Mouse (Mus musculus) erythroblast, embryonic 14.5 days (primary cell): ENCODE data around the gene Cyp17a1. TPM values are rescaled to one million over a fixed set of nuclear protein-coding genes. Genes with fewer than 3 reads are reported as not detected.
A peak's percentile ranks its signal among the peaks of the same experiment; 100 is the strongest.

ENCODE experiments used
- H3K27me3 ChIP-seq: 2 replicates; pipeline ENCODE4 v1.6.1; 2012; ENCODE audit warnings: inconsistent platforms; ENCODE audit not compliant: control insufficient read depth
- H3K36me3 ChIP-seq: 2 replicates; pipeline ENCODE4 v1.6.1; 2012; ENCODE audit warnings: mild to moderate bottlenecking, inconsistent platforms; ENCODE audit not compliant: control insufficient read depth
- H3K4me1 ChIP-seq: 2 replicates; pipeline ENCODE4 v1.6.1; 2012; ENCODE audit warnings: inconsistent platforms; ENCODE audit not compliant: control insufficient read depth
- H3K4me3 ChIP-seq: replicated peaks from 2 replicates; pipeline ENCODE3; 2012; ENCODE audit warnings: moderate library complexity, mild to moderate bottlenecking, inconsistent platforms
- H3K9me3 ChIP-seq: 2 replicates; pipeline ENCODE4 v1.6.1; 2012; ENCODE audit warnings: low read length, inconsistent platforms, mixed read lengths; ENCODE audit not compliant: control insufficient read depth
- GATA1 ChIP-seq: IDR thresholded peaks from 2 replicates; pipeline ENCODE4 v1.6.1; 2012; ENCODE audit warnings: low read length, inconsistent platforms, mixed read lengths
- TAL1 ChIP-seq: IDR thresholded peaks from 3 replicates; pipeline ENCODE4 v1.6.1; 2012; ENCODE audit warnings: low read length, inconsistent platforms, mixed read lengths
- polyA plus RNA-seq: library from polyadenylated mRNA; stranded (reverse); fragments of >175 nt; gene quantifications from 2 replicates; pipeline ENCODE4 v1.2.3, GENCODE M21; 2012

The Cyp17a1 gene
- polyA plus RNA-seq, 1 experiment, result not detected

DNA sequence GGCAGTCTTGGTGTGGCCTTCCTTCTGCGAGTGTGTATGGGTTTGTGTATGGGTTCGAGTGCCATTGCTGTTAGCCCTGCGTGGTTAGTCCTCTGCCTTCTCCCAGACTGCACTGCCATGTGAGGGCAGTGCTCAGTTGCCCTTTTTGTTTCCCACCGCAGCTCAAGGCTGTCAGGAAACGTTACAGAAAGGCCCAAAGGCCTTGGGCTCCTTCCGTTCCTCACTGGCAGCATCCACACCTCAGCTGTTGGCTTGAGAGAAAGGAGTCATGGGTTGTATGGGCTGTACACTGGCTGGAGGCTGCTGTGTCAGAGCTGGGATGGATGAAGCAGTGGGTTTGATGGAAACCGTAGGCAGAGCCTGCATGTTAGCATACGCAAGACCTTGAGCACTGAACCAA, 32.2 kb downstream of the Cyp17a1 start:
- H3K4me3 ChIP-seq, result no peak overlapping the region
- H3K9me3 ChIP-seq, result no peaks in the 10 kb centered on the region
- peaks cover 49% of the 10 kb centered on the region for H3K4me1 ChIP-seq
- peaks cover 48% of the 10 kb centered on the region for H3K36me3 ChIP-seq
- H3K27me3 ChIP-seq, result no peaks in the 10 kb centered on the region
- TF ChIP-seq TAL1, result no peak

DNA sequence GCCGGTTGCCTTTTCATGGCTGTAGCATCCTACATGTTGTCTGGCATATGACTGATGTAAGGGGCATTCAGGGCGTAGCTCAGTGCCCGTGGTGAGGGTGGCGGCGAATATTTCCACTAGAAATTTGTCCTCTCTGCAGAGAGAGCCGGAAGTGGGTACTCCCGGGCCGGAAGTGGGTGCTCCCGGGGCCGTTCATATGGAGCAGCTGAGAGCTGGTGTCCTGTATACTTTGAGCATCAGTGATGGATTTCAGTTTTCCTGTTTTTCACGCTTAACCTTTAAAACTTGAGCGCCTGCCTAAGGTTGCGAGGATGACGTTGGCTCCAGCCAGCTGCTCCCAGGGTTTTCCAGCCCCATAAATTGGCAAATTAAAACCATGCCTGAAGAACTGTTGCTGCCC, 33.5 kb downstream of the Cyp17a1 start:
- H3K4me3 ChIP-seq, result no peak overlapping the region
- peaks cover 40% of the 10 kb centered on the region for H3K36me3 ChIP-seq
- peaks cover 61% of the 10 kb centered on the region for H3K4me1 ChIP-seq
- H3K9me3 ChIP-seq, result no peaks in the 10 kb centered on the region
- no peaks in the 10 kb centered on the region for H3K27me3 ChIP-seq
- TF ChIP-seq TAL1 (no peak), GATA1 (no peak)

DNA sequence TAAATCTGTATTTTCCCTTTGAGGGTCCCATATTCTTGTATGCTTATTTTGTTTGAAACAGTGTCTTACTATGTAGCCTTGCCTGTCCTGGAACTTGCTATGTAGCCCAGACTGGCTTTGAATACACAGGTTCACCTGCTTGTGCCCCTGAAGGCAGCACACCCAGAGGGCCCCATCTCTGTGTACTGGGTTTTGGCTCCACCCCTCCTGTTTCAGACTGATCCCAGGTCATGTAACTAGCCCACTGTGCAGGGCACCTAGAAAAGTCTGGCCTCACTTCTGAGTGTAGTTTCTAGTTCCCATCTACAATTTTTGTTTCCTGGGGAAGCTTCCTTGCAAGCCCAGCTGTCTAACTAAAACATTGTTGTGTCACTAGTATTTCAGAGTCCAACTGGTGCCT, 33.9 kb downstream of the Cyp17a1 start:
- Histone ChIP-seq H3K4me1 (peaks cover 61% of the 10 kb centered on the region), H3K27me3 (no peaks in the 10 kb centered on the region), H3K9me3 (no peaks in the 10 kb centered on the region), H3K4me3 (no peak overlapping the region), H3K36me3 (peaks cover 35% of the 10 kb centered on the region)
- TF ChIP-seq TAL1 (no peak), GATA1 (no peak)

DNA sequence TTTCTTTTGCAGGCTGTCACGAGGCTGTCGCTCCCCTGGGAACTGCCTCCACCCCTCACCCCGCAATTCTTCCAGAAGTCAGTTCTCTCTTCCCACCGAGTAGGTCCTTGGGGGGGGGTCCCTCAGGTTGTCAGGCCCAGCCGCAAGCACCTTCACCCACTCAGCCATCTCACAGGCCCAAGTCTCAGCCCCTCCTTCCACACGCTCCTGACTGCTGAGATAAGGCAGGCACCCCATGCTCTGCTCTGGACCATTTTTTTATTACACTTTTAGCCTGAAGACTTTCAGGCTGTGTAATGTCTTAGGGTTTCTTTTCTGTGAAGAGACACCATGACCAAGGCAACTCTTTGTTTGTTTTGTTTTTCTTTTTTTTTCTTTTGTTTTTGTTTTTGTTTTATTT, 35.4 kb downstream of the Cyp17a1 start:
- Histone ChIP-seq H3K9me3 (no peaks in the 10 kb centered on the region), H3K4me1 (peaks cover 66% of the 10 kb centered on the region), H3K36me3 (peaks cover 37% of the 10 kb centered on the region), H3K4me3 (no peak overlapping the region), H3K27me3 (no peaks in the 10 kb centered on the region)
- TF ChIP-seq TAL1 (no peak), GATA1 (peak; percentile 22; the same call in 1 of the 2 replicates)

DNA sequence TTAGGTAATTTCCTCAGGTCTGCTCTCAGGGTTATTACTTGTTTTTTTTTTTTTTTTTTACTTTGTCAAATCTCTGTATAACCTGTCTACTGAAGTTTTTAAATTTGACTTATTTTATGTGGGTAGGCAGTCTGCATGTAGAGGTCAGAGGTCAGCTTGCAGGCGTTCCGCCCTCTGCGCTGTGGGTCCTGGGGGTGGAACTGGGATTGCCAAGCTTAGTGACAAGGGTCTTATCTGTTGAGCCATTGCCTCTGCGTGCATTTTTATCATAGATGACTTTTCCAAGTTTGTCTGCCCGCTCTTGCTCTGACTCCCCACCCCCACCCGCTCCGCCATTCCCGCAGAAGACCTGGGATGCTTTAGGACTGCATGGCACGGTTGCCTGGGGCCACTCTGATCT, 37.2 kb downstream of the Cyp17a1 start:
- no peaks in the 10 kb centered on the region for H3K9me3 ChIP-seq
- no peak overlapping the region for H3K4me3 ChIP-seq
- no peaks in the 10 kb centered on the region for H3K27me3 ChIP-seq
- TF ChIP-seq GATA1 (no peak), TAL1 (no peak)
- peaks cover 61% of the 10 kb centered on the region for H3K4me1 ChIP-seq
- peaks cover 39% of the 10 kb centered on the region for H3K36me3 ChIP-seq

DNA sequence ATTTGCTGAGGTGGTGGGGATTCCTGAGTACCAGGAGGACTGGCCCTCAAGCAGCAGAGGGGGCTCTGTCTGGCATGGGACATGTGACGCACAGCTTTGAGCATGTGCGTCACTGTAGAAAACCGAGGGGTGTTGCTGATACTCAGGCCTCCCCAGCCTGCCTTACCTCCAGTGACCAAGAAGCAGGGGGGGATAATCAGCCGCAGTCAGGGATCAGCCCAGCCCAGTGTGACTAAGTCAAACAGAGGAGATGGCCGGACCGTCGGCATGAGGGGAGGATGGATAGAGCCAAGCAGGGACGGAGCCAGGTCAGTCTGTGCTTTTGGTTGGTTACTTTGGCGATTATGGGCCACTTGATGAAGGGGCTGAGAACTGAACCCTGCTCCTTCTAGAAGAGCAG, 41.3 kb downstream of the Cyp17a1 start:
- TF ChIP-seq TAL1, result no peak
- TF ChIP-seq GATA1, result no peak
- Histone ChIP-seq H3K36me3 (peaks cover 24% of the 10 kb centered on the region), H3K27me3 (no peaks in the 10 kb centered on the region), H3K9me3 (no peaks in the 10 kb centered on the region), H3K4me1 (peaks cover 25% of the 10 kb centered on the region), H3K4me3 (no peak overlapping the region)

DNA sequence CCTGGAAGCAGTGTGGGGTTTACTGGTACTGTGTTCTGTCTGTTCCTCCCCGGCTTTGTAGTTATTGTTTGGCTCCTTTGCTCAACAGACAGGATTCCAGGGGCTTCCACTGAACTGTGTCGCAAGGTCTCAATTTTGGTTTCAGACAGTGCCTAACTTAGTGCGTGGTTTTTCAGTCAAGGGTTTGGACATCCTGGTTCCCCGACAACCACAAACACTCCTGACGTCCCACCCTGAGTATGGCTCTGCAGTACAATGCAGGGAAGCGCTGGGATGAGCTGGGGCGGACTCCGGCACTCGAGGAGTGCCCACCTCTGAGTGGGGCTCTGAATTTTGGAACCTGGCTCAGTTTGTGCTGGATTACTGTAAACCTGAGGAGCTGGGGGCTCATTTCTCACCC, 43.2 kb downstream of the Cyp17a1 start:
- Histone ChIP-seq H3K4me1 (peaks cover 7% of the 10 kb centered on the region), H3K4me3 (no peak overlapping the region), H3K27me3 (no peaks in the 10 kb centered on the region), H3K36me3 (peaks cover 24% of the 10 kb centered on the region), H3K9me3 (no peaks in the 10 kb centered on the region)
- no peak for TF ChIP-seq TAL1
- TF ChIP-seq GATA1, result no peak

DNA sequence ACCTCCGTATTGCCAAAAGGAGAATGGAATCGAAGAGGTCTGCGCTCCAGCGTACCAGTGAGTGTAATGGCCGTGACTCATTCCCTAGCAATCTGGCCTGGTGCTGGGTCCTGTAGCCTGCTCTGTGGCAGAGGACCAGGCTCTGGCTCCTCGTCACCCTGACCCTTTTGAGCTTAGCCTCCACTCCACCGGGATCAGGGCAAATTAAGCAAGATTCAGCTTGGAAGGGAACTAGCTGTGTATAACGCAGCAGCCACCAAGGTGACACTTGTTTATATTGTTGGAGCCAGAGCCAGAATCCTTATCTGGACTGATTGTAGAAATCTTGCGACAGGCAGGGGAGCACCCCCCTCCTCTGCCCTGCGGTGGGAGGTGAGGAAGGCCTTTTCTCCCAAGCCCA, 44.6 kb downstream of the Cyp17a1 start:
- Histone ChIP-seq H3K4me1 (no peaks in the 10 kb centered on the region; the same call in none of the 2 replicates), H3K36me3 (peaks cover 27% of the 10 kb centered on the region)

DNA sequence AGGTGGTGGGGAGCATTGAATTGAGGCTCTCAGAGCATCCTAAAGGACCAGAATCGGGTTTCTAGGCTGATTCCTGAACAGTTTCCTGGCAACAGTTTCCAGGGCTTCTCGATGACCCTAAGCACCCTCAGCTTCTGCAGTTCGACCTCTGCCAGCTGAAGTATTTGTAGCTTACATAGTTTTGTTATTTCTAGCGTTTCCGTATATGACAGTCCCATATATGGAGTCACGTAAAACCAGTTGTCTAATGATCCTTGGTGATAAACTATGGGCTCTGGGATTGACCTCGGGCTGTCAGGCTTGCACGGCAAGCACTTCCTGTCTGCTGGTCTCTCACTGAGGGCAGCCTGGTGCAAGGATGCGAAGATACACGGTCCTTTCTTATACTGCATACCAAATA, 47.5 kb downstream of the Cyp17a1 start:
- TF ChIP-seq TAL1 (no peak), GATA1 (no peak)
- Histone ChIP-seq H3K36me3 (peaks cover 19% of the 10 kb centered on the region), H3K9me3 (no peaks in the 10 kb centered on the region), H3K4me3 (no peak overlapping the region), H3K4me1 (peaks cover 3% of the 10 kb centered on the region), H3K27me3 (no peaks in the 10 kb centered on the region)

More for the DNA sequence above, 44.6 kb downstream of the Cyp17a1 start:
- no peaks in the 10 kb centered on the region for H3K27me3 ChIP-seq
- no peak overlapping the region for H3K4me3 ChIP-seq
- no peak for TF ChIP-seq GATA1
- no peak for TF ChIP-seq TAL1
- H3K9me3 ChIP-seq, result no peaks in the 10 kb centered on the region

DNA sequence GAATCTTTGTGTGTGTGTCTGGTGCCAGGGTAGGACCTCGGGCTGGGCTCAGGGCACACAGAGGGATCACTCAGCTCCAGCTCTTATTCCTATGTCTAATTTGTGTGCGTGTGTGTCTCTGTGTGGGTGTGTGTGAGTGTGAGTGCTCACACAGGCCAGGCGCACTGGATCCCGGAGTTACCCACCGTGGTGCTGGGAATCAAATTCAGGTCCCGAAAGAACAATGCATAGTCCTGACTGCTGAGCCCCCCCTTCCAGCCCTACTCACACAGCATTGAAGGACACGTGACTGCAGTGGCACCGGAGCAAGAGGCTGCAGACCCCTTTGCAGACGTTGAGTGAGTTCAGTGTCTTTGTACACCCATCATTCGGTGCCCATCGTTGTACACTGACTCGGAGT, 48.0 kb downstream of the Cyp17a1 start:
- Histone ChIP-seq H3K36me3 (peaks cover 19% of the 10 kb centered on the region), H3K9me3 (no peaks in the 10 kb centered on the region), H3K27me3 (no peaks in the 10 kb centered on the region), H3K4me3 (no peak overlapping the region), H3K4me1 (peaks cover 3% of the 10 kb centered on the region)
- TF ChIP-seq TAL1, result no peak
- no peak for TF ChIP-seq GATA1
